Mouse (Mus musculus): Measurements from ENCODE around the gene Ccdc194. TPM values are rescaled to one million over a fixed set of nuclear protein-coding genes. Genes with fewer than 3 reads are reported as not detected.

Ccdc194 gene
- total RNA-seq (2021) (not detected), polyA plus RNA-seq (2012; rRNA removed) (0.10 and 0.23 TPM in 2 replicates)
- long read RNA-seq, result 0 reads

- intact Hi-C loops (cut with DNase I), result no loop called here
Observed at GRCm38 (mm10) chr8:71525226-71526050, at the start of gene Ccdc194. TSS of gene Ccdc194 (minus strand) at chr8:71525711.

GRCm38 (mm10) chr8:71575020-71575419 is 49.5 kb upstream of the Ccdc194 start:
- Histone ChIP-seq H3K27me3 (ENCODE audit: control insufficient read depth, insufficient read depth, low read length) (no peaks in the 10 kb centered on the region), H3K4me1 (ENCODE audit: control insufficient read depth, insufficient read depth, low read length) (peaks cover 2% of the 10 kb centered on the region), H3K27ac (peak overlapping the region; percentile 72), H3K9ac (ENCODE audit: low read depth, low read length) (no peak overlapping the region), H3K79me2 (replicated peaks; ENCODE audit: control insufficient read depth, insufficient read depth, low read length) (no peaks in the 10 kb centered on the region; the same call in 1 of the 2 replicates), H3K36me3 (ENCODE audit: control insufficient read depth, insufficient read depth, low read length) (no peaks in the 10 kb centered on the region), H3K4me3 (no peak overlapping the region)
- DNase-seq, result no peak
- intact Hi-C loops (cut with DNase I), result no loop called here
- TF ChIP-seq POLR2A (IDR thresholded peaks at IDR 0.05; ENCODE audit: insufficient read depth, low read depth, low read length) (no peak), CTCF (IDR thresholded peaks at IDR 0.05) (no peak), EP300 (IDR thresholded peaks at IDR 0.05; ENCODE audit: insufficient read depth, low read depth, low read length) (no peak)
- WGBS, result 28% methylated on average over 1 of the region's 1 CpGs

More at GRCm38 (mm10) chr8:71525226-71526050, at the start of gene Ccdc194:
- Histone ChIP-seq H3K27me3 (ENCODE audit: control insufficient read depth, insufficient read depth, low read length) (no peaks in the 10 kb centered on the region), H3K9ac (ENCODE audit: low read depth, low read length) (no peak within 1 kb of the TSS), H3K79me2 (replicated peaks; ENCODE audit: control insufficient read depth, insufficient read depth, low read length) (no peaks in the 10 kb centered on the region), H3K36me3 (ENCODE audit: control insufficient read depth, insufficient read depth, low read length) (no peaks in the 10 kb centered on the region), H3K4me1 (ENCODE audit: control insufficient read depth, insufficient read depth, low read length) (peaks cover 20% of the 10 kb centered on the region), H3K4me3 (no peak within 1 kb of the TSS), H3K27ac (peak within 1 kb of the TSS; percentile 59)
- TF ChIP-seq POLR2A (IDR thresholded peaks at IDR 0.05; ENCODE audit: insufficient read depth, low read depth, low read length), result no peak
- no peak for TF ChIP-seq EP300 (IDR thresholded peaks at IDR 0.05; ENCODE audit: insufficient read depth, low read depth, low read length)
- no peak for TF ChIP-seq CTCF (IDR thresholded peaks at IDR 0.05)
- 54% methylated on average over 46 of the region's 46 CpGs for WGBS
- no peak for DNase-seq

GRCm38 (mm10) chr8:71574426-71574825 is 48.9 kb upstream of the Ccdc194 start:
- Histone ChIP-seq H3K9ac (ENCODE audit: low read depth, low read length) (no peak overlapping the region), H3K27me3 (ENCODE audit: control insufficient read depth, insufficient read depth, low read length) (no peaks in the 10 kb centered on the region), H3K4me1 (ENCODE audit: control insufficient read depth, insufficient read depth, low read length) (peaks cover 2% of the 10 kb centered on the region), H3K27ac (peak overlapping the region; percentile 72), H3K4me3 (no peak overlapping the region), H3K79me2 (replicated peaks; ENCODE audit: control insufficient read depth, insufficient read depth, low read length) (no peaks in the 10 kb centered on the region; the same call in 1 of the 2 replicates), H3K36me3 (ENCODE audit: control insufficient read depth, insufficient read depth, low read length) (no peaks in the 10 kb centered on the region)
- intact Hi-C loops (cut with DNase I), result no loop called here
- TF ChIP-seq EP300 (IDR thresholded peaks at IDR 0.05; ENCODE audit: insufficient read depth, low read depth, low read length), result no peak
- TF ChIP-seq CTCF (IDR thresholded peaks at IDR 0.05), result no peak
- no peak for TF ChIP-seq POLR2A (IDR thresholded peaks at IDR 0.05; ENCODE audit: insufficient read depth, low read depth, low read length)
- DNase-seq, result no peak
- WGBS, result 51% methylated on average over 7 of the region's 7 CpGs

GRCm38 (mm10) chr8:71572847-71573633 is 47.5 kb upstream of the Ccdc194 start:
- Histone ChIP-seq H3K9ac (ENCODE audit: low read depth, low read length) (no peak overlapping the region), H3K4me1 (ENCODE audit: control insufficient read depth, insufficient read depth, low read length) (peaks cover 2% of the 10 kb centered on the region), H3K27me3 (ENCODE audit: control insufficient read depth, insufficient read depth, low read length) (no peaks in the 10 kb centered on the region), H3K4me3 (no peak overlapping the region), H3K79me2 (replicated peaks; ENCODE audit: control insufficient read depth, insufficient read depth, low read length) (no peaks in the 10 kb centered on the region; the same call in 1 of the 2 replicates), H3K27ac (peak overlapping the region; percentile 60), H3K36me3 (ENCODE audit: control insufficient read depth, insufficient read depth, low read length) (no peaks in the 10 kb centered on the region)
- no peak for TF ChIP-seq CTCF (IDR thresholded peaks at IDR 0.05)
- no peak for TF ChIP-seq POLR2A (IDR thresholded peaks at IDR 0.05; ENCODE audit: insufficient read depth, low read depth, low read length)
- no peak for TF ChIP-seq EP300 (IDR thresholded peaks at IDR 0.05; ENCODE audit: insufficient read depth, low read depth, low read length)
- intact Hi-C loops (cut with DNase I), result no loop called here
- WGBS, result 41% methylated on average over 9 of the region's 9 CpGs
- peak; percentile 75 to 85 for DNase-seq

- peak overlapping the region; percentile 48 for H3K27ac ChIP-seq
- 64% methylated on average over 2 of the region's 2 CpGs for WGBS
- no peak overlapping the region for H3K4me3 ChIP-seq
- no peak for DNase-seq
- H3K79me2 ChIP-seq (replicated peaks; ENCODE audit: control insufficient read depth, insufficient read depth, low read length), result no peaks in the 10 kb centered on the region; the same call in 1 of the 2 replicates
- H3K36me3 ChIP-seq (ENCODE audit: control insufficient read depth, insufficient read depth, low read length), result no peaks in the 10 kb centered on the region
- intact Hi-C loops (cut with DNase I), result no loop called here
- TF ChIP-seq CTCF (IDR thresholded peaks at IDR 0.05) (peak; percentile 30), POLR2A (IDR thresholded peaks at IDR 0.05; ENCODE audit: insufficient read depth, low read depth, low read length) (no peak), EP300 (IDR thresholded peaks at IDR 0.05; ENCODE audit: insufficient read depth, low read depth, low read length) (no peak)
- no peaks in the 10 kb centered on the region for H3K27me3 ChIP-seq (ENCODE audit: control insufficient read depth, insufficient read depth, low read length)
- H3K9ac ChIP-seq (ENCODE audit: low read depth, low read length), result no peak overlapping the region
- peaks cover 4% of the 10 kb centered on the region for H3K4me1 ChIP-seq (ENCODE audit: control insufficient read depth, insufficient read depth, low read length)
Observed at GRCm38 (mm10) chr8:71572077-71572476, 46.6 kb upstream of the Ccdc194 start.

Measured in heart, adult 2 months (tissue).